In genomic region chr5:101535451-101535850, GRCm38 (mm10) we compare ENCODE assay signal across 14 mouse cellular contexts.
"Had no signal": no experiment of that assay in that cellular context is flagged by ENCODE, and none has a peak within 500 bp of the region (broad histone marks: within the 10 kb centered on the region; RNA-seq: fewer than 3 reads in every experiment).

No protein-coding gene starts in this region.

- DNase-seq: kidney, adult 8-10 months; kidney, postnatal 10 days; kidney, postnatal 36 days; layer of hippocampus, postnatal 36 days; liver, embryonic 13.5 days; lung, adult 2 months; lung, postnatal 36 days; midbrain, embryonic 14.5 days; retina, postnatal 1 day; right cerebral cortex, postnatal 25 days; spleen, adult 18-20 months; thymus, adult 2 months; thymus, postnatal 14 days; thymus, postnatal 4 days had no signal
